Mouse (Mus musculus) v-Abl transformed pro-B cells (cell line): Measurements from ENCODE around the gene Rhbg.

ENCODE experiments used
- in situ Hi-C, 2 experiments: fragments of 400-800 bp; cut with MboI; formaldehyde crosslinking; loops; one replicate each; pipeline ENCODE4 v1.15.1; 2025; ENCODE audit not compliant: unreplicated experiment in 2 of 2

The Rhbg gene

DNA sequence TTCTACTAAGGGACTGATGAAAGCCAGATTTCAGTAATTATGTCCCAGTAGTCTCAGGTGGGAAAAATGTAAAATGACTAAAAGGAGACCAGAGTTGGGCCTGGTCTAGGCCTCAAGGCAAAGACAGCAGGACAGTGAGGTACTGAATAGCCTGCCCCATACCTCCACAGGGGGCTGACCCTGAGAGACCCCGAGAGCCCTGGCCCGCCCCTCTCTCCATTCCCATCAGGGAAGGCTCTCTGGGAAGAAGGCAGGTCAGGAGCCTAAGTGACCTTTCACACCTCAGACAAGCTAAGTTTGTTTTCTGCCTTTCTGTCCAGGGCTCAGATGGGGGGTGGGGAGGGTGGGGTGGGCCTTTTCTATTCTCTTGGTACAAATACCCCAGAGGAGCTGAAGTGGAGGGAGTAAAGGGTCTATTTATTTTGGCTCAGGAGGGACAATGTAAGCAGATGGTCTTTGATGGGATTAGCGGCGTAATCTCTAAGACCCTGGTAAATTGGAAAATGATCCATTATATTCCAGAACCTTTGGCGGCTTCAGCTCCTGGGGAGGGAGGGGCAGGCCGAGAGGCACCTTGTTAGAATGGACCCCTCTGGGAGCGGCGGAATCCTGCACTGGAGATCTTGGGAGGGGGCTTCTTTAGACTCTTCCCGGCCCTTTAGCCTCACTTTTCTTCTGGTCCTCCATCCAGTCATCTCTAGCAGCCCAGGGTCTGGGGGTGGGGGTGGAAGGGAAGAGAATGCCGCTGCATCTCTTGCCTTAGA is 56.6 kb downstream of the Rhbg start:
- in situ Hi-C loops = loop anchor here in 1 of 2 experiments (10.0 kb wide), 1 partner anchor 193 kb away; the partner anchor contains the start of gene Bcan
